Mouse (Mus musculus): ENCODE measurements around the gene Klhl15. TPM values are rescaled to one million over a fixed set of nuclear protein-coding genes. Genes with fewer than 3 reads are reported as not detected.
"Not testable (repeated sequence)": the region's sequence is repeated elsewhere in the genome, so short reads cannot be mapped to it uniquely, and the experiment has no call there.

Gene Klhl15
- polyA plus RNA-seq (2016; fragmentation: Nextera tagmentation; extraction: Ambion mirVana), result 11.0 and 12.9 TPM in 2 replicates

DNA sequence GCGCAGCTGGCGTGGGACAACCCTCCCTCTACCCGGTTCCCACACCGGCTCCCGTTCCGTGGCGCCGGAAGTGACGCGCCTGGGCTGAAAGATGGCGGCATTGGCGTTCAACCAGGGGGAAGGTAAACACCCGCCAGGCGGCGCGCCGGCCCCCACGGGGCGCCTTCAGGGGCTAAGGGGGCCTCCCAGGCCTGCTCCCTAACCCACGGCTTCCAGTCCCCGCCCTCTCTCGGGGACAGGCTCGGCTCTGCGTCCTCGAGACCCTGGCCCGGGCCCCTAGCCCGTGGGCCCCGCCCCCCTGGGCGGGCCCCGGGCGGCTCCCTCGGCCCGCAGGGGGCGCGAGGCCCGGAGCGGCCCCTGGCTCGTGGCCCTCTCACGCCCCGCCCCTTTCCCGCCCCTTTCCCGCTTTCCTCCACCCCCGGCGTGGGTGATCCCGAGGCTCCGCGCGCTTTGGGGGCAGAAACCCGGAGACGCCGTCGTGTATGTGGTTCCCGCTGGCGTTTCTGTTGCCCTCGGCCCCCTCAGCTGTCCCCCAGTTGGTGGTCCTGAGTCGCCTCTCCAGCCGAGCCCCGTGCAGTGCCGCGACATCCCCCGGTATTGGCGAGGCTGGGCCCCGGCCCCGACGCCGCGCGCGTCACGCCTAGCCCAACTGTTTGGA is at the start of gene Klhl15:
TSS of gene Klhl15 (plus strand) at position 68 of the 658 bp plus-strand sequence.
- Histone ChIP-seq H3K27me3 (peaks cover 78% of the 10 kb centered on the region), H3K4me1 (no peaks in the 10 kb centered on the region), H3K9ac (peak within 1 kb of the TSS; percentile 68), H3K36me3 (no peaks in the 10 kb centered on the region), H3K9me3 (replicated peaks) (no peaks in the 10 kb centered on the region), H3K4me2 (replicated peaks) (peak within 1 kb of the TSS; percentile 51), H3K4me3 (peak within 1 kb of the TSS; percentile 62), H3K27ac (peak within 1 kb of the TSS; percentile 80)
- peak; percentile 95 for ATAC-seq (ENCODE audit: low FRiP score)
- WGBS, result 8% methylated on average over 58 of the region's 70 CpGs

DNA sequence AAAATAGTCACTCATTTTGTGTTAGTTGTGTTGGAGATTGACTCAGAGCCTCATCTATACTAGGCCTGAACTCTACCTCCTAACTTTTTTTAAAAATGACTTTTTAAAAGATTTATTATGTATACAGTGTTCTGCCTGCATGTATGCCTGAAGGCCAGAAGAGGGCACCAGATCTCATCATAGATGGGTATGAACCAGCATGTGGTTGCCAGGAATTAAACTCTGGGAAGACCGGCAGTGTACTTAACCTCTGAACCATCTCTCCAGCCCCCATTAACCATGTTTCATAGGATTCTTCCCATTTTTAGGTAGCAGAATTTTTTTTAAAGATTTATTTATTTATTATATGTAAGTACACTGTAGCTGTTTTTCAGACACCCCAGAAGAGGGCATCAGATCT is 49.2 kb upstream of the Klhl15 start:
- Histone ChIP-seq H3K36me3 (no peaks in the 10 kb centered on the region), H3K9me3 (replicated peaks) (no peaks in the 10 kb centered on the region), H3K4me3 (no peak overlapping the region), H3K27ac (no peak overlapping the region), H3K4me2 (replicated peaks) (no peak overlapping the region), H3K9ac (no peak overlapping the region), H3K27me3 (peaks cover 31% of the 10 kb centered on the region), H3K4me1 (no peaks in the 10 kb centered on the region)
- 61% methylated on average over 1 of the region's 1 CpGs for WGBS
- no peak for ATAC-seq (ENCODE audit: low FRiP score)

DNA sequence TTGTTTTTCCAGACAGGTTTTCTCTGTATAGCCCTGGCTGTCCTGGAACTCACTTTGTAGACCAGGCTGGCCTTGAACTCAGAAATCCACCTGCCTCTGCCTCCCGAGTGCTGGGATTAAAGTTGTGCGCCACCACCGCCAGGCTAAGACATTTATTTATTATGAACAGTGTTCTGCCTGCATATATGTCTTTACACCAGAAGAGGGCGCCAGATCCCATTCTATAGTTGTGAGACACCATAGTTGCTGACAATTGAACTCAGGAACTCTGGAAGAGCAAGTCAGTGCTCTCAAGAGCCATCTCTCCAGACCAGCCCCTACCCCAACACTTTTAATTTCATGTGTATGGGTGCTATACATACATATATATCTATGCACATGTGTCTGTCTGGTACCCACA is 40.5 kb upstream of the Klhl15 start:
- H3K27ac ChIP-seq; ATAC-seq (ENCODE audit: low FRiP score); H3K4me3 ChIP-seq; H3K9ac ChIP-seq; H3K27me3 ChIP-seq; H3K4me2 ChIP-seq (replicated peaks); H3K4me1 ChIP-seq; H3K9me3 ChIP-seq (replicated peaks): not testable (repeated sequence)
- peaks cover 54% of the 10 kb centered on the region for H3K36me3 ChIP-seq
- WGBS, result 69% methylated on average over 4 of the region's 4 CpGs

DNA sequence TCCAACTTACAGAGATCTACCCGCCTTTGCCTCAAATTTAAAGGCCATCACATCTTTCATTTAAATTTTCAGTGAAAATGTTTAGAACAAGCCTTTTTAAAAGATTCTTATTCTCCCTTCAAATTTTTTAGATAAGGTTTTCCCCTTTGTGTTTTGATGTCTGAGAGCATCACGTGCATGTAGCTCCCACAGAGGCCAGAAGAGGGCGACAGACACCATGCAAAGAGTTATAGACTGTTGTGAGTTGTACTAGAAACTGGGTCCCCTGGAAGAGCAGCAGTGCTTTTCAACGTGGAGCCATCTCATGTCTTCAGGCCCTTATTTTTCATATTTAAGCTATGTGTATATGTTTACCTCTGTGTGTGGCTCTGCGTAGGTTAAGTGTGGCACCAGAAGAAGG is 36.6 kb upstream of the Klhl15 start:
- ATAC-seq (ENCODE audit: low FRiP score), result no peak
- Histone ChIP-seq H3K27me3 (no peaks in the 10 kb centered on the region), H3K9ac (no peak overlapping the region), H3K4me1 (no peaks in the 10 kb centered on the region), H3K4me3 (no peak overlapping the region), H3K27ac (no peak overlapping the region), H3K4me2 (replicated peaks) (no peak overlapping the region), H3K36me3 (peaks cover 68% of the 10 kb centered on the region), H3K9me3 (replicated peaks) (no peaks in the 10 kb centered on the region)
- WGBS, result 78% methylated on average over 5 of the region's 5 CpGs

DNA sequence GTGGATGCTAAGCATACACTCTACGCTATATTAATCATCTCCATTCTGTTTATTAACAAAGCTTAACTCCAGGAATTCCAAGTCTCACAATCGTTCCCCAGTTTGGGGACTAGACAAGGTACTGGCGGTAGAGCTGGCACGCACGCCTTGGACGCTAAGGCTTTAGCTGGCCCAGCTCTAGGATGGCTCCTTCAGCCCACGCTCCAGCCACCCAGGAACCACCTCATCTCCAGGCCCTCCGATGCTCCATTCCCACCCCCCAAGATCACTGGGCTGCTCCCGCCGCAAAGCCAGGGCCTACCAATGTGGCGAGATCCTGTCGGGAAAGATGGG is 22.2 kb upstream of the Klhl15 start:
- H3K9ac ChIP-seq, result peak overlapping the region; percentile 80
- H3K36me3 ChIP-seq, result peaks cover 22% of the 10 kb centered on the region
- under 1% methylated on average over 12 of the region's 12 CpGs for WGBS
- peak overlapping the region; percentile 58 for H3K27ac ChIP-seq
- H3K4me3 ChIP-seq, result peak overlapping the region; percentile 75
- no peaks in the 10 kb centered on the region for H3K4me1 ChIP-seq
- H3K9me3 ChIP-seq (replicated peaks), result no peaks in the 10 kb centered on the region
- peak; percentile 70; the same call in 1 of the 2 replicates for ATAC-seq (ENCODE audit: low FRiP score)
- H3K4me2 ChIP-seq (replicated peaks), result peak overlapping the region; percentile 76
- H3K27me3 ChIP-seq, result no peaks in the 10 kb centered on the region

DNA sequence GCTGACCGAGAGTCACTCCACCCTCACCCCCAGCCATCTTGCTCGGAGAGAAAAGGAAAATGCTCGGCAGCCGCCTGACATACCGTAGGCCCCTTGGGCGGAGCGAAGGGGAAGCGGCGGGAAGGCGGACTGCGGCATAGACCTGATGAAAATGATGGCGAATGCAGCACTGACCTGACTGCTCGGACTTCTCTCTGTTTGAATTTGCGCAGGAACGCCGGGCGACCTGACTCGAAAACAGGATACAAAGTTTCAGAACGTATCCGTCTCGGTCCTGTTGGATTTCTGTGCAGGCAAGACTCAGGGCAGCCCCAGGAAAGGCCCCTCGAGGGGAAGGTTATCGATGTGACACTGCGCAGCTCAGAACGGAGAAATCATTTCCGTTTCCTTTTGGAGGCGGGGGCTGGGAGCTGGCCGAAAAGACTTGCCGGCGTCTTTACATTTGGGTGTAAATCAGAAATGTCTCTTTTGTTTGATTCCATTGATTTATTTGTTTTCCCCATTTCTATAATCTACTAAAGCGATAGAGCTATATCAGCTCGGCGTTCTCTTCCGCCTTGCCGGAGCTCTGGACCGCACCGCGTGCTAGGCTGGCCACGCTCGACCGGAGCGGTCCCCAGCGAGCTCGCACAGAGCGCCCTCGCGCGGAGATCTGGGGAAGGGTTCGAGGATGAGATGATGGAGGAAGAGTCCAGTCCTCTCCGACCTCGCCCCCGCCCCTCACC is 21.6 kb upstream of the Klhl15 start, which contains the start of gene Eif2s3x:
TSS of gene Eif2s3x (minus strand) at position 266 of the 725 bp plus-strand sequence.
- no peaks in the 10 kb centered on the region for H3K27me3 ChIP-seq
- peak within 1 kb of the TSS; percentile 80 for H3K9ac ChIP-seq
- WGBS, result under 1% methylated on average over 52 of the region's 52 CpGs
- peak within 1 kb of the TSS; percentile 75 for H3K4me3 ChIP-seq
- H3K4me2 ChIP-seq (replicated peaks), result peak within 1 kb of the TSS; percentile 76
- peak within 1 kb of the TSS; percentile 58 for H3K27ac ChIP-seq
- peak; percentile 97 for ATAC-seq (ENCODE audit: low FRiP score)
- peaks cover 18% of the 10 kb centered on the region; the same call in 1 of the 2 replicates for H3K36me3 ChIP-seq
- H3K4me1 ChIP-seq, result no peaks in the 10 kb centered on the region
- no peaks in the 10 kb centered on the region for H3K9me3 ChIP-seq (replicated peaks)

DNA sequence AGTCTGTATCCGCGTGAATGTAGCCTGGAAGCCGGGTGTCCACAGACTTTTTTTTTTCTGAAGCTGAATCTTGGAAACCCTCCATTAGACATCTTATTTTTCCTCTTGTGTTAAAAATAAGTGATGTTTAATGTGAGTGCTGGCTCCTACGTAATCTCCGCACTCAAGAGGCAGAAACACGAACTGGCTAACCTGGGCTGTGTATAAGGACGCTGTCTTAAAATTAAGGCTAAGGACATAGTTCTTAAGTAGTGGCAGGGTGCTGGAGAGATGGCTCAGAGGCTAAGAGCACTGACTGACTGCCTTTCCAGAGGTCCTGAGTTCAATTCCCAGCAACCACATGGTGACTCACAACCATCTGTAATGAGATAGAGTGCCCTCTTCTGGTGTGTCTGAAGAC is 21.0 kb upstream of the Klhl15 start:
- Histone ChIP-seq H3K27ac (peak overlapping the region; percentile 17; the same call in 1 of the 2 replicates), H3K4me2 (replicated peaks) (peak overlapping the region; percentile 76), H3K36me3 (peaks cover 12% of the 10 kb centered on the region; the same call in 1 of the 2 replicates), H3K4me1 (no peaks in the 10 kb centered on the region), H3K9ac (0 out of 2 replicates have a peak overlapping the region, but pooled peaks have one; percentile 35), H3K4me3 (peak overlapping the region; percentile 75), H3K27me3 (no peaks in the 10 kb centered on the region), H3K9me3 (replicated peaks) (no peaks in the 10 kb centered on the region)
- peak; percentile 10; the same call in 1 of the 2 replicates for ATAC-seq (ENCODE audit: low FRiP score)
- 19% methylated on average over 7 of the region's 7 CpGs for WGBS

DNA sequence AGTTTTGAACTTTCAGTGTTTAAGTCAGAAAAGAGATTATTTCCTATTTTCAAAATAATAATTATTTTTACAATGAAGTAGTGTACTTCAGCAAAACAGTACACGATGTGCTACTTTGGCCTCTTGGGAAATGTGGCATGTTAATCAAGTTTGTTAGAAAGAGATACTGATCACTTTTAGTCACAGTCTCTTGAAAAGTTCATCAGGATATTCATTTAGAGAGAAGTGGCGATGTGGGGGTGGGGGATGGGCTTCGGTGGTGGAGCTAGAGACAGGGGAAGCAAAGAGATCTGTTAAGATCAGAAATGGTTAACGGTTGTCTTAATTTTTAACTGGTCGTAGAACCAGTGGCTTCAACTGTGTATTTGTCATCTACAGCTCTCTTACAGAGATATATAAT is 967 bp upstream of the Klhl15 start:
- Histone ChIP-seq H3K27ac (no peak overlapping the region), H3K4me3 (no peak overlapping the region), H3K27me3 (peaks cover 71% of the 10 kb centered on the region), H3K4me1 (no peaks in the 10 kb centered on the region), H3K4me2 (replicated peaks) (0 out of 2 replicates have a peak overlapping the region, but pooled peaks have one; percentile 51), H3K9ac (no peak overlapping the region), H3K9me3 (replicated peaks) (no peaks in the 10 kb centered on the region), H3K36me3 (no peaks in the 10 kb centered on the region)
- WGBS, result 44% methylated on average over 5 of the region's 5 CpGs
- no peak for ATAC-seq (ENCODE audit: low FRiP score)

DNA sequence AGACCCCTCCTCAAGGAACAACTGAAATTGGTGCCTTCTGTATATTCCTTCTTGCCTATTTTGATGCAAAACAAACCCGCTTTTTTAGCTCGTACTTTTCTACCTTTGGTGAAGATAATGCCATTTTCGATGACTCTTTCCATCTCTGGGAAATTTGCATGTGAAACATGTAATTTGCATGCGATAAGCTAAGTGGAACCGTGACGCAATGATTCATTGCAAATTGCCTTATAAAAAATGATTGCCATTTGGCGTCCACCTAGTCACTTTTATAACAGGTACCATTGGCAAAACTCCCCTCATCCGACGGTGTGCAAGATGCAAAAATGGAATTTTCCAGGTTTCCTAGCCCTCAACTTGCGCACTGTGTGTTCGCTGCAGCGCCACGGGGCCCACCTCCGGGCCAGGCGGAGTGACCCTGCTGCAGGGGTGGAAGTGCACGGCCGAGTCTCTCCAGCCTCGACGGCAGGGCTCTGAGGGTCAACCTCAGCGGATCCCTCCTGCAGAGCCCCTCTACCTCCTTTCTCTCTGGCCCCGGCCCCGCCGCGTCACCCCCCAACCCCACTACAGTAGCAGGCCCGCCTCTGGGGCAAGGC is 365 bp upstream of the Klhl15 start:
- peak overlapping the region; percentile 68 for H3K9ac ChIP-seq
- peak overlapping the region; percentile 51 for H3K4me2 ChIP-seq (replicated peaks)
- no peaks in the 10 kb centered on the region for H3K4me1 ChIP-seq
- no peaks in the 10 kb centered on the region for H3K36me3 ChIP-seq
- peak overlapping the region; percentile 80 for H3K27ac ChIP-seq
- H3K4me3 ChIP-seq, result peak overlapping the region; percentile 62
- H3K27me3 ChIP-seq, result peaks cover 77% of the 10 kb centered on the region
- no peaks in the 10 kb centered on the region for H3K9me3 ChIP-seq (replicated peaks)
- no peak for ATAC-seq (ENCODE audit: low FRiP score)
- 18% methylated on average over 25 of the region's 25 CpGs for WGBS

DNA sequence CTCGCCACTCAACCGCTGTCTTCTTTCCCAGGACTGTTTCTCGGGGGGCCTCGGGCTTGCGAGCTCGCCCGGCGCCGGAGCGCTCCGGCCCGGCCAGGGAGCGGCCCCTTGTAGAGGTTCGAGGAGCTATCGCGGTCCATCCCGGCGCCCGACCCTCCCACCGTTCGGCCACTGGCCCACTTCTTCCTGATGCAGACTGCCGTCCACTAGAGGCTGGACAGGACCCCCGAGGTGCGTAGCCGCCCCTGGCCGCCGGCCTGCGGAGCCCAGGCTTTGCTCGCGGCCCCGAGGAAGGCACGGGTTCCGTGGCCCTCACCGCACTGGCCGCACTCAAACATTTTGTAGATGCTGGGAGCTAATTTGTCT is 774 bp downstream of the Klhl15 start:
- H3K9me3 ChIP-seq (replicated peaks), result no peaks in the 10 kb centered on the region
- H3K27me3 ChIP-seq, result peaks cover 73% of the 10 kb centered on the region
- H3K36me3 ChIP-seq, result no peaks in the 10 kb centered on the region
- H3K4me3 ChIP-seq, result peak overlapping the region; percentile 62
- no peaks in the 10 kb centered on the region for H3K4me1 ChIP-seq
- peak overlapping the region; percentile 68 for H3K9ac ChIP-seq
- ATAC-seq (ENCODE audit: low FRiP score), result no peak; the same call in none of the 2 replicates
- peak overlapping the region; percentile 51 for H3K4me2 ChIP-seq (replicated peaks)
- 18% methylated on average over 32 of the region's 35 CpGs for WGBS
- peak overlapping the region; percentile 80 for H3K27ac ChIP-seq

DNA sequence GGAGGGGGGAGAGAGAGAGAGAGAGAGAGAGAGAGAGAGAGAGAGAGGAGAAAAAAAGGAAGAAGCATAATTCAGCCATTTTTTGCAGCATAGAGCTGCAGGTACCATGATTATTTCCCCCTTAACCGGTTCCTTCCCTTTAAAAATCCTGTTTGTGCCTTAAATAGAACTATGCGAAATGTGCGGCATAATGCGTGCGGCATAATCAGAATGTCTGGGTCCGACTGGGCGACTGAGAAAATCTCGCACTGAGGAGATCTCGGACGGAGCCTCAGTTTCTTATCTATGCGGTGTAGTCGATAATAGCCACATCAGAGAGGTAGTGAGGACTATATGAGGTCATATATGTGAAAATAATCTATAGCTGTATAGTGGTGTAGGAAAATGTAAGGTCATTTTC is 1.2 kb downstream of the Klhl15 start:
- Histone ChIP-seq H3K36me3 (no peaks in the 10 kb centered on the region), H3K9ac (peak overlapping the region; percentile 68), H3K4me3 (peak overlapping the region; percentile 62), H3K27ac (no peak overlapping the region), H3K4me1 (no peaks in the 10 kb centered on the region), H3K4me2 (replicated peaks) (peak overlapping the region; percentile 51), H3K27me3 (peaks cover 68% of the 10 kb centered on the region), H3K9me3 (replicated peaks) (no peaks in the 10 kb centered on the region)
- 36% methylated on average over 12 of the region's 12 CpGs for WGBS
- ATAC-seq (ENCODE audit: low FRiP score), result no peak

DNA sequence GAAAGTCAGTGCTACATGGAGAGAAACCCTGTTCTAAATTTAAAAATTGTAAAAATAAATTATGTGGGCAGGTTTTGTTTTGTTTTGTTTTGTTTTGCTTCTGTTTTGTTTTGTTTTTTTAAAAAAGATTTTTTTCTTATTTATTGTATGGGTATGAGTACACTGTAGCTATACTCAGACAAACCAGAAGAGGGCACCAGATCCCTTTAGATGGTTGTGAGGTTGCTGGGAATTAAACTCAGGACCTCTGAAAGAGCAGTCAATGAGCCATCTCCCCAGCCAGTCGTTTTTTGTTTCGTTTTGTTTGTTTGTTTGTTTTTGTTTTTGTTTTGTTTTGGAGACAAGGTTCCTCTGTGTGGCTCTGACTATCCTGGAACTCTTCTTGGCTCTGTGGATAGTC is 54.5 kb downstream of the Klhl15 start:
- Histone ChIP-seq H3K9me3 (replicated peaks) (no peaks in the 10 kb centered on the region), H3K9ac (no peak overlapping the region), H3K4me3 (no peak overlapping the region), H3K36me3 (no peaks in the 10 kb centered on the region), H3K4me1 (no peaks in the 10 kb centered on the region), H3K27me3 (peaks cover 52% of the 10 kb centered on the region), H3K27ac (no peak overlapping the region), H3K4me2 (replicated peaks) (no peak overlapping the region)
- 9% methylated on average over 2 of the region's 2 CpGs for WGBS
- no peak for ATAC-seq (ENCODE audit: low FRiP score)
